Mouse (Mus musculus): ENCODE measurements around the gene Gm45234. TPM values are rescaled to one million over a fixed set of nuclear protein-coding genes. Genes with fewer than 3 reads are reported as not detected.

Gm45234 gene
- total RNA-seq, 1 experiment = 0.13 TPM

DNA sequence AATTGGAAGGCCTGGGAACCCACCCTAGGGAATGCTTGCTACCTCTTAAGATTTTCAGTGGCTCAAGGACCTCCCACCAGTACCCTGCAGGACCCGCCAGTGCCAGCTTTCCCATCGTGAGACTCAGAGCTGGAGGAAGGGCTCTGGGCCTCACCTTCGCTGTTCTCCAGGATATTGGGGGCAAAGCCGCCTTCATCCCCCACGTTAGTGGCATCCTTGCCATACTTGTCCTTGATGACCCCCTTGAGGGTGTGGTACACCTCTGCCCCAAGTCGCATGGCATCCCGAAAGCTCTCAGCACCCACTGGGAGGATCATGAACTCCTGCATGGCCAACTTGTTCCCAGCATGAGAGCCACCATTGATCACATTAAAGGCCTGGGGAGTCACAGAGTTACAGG is 10.1 kb upstream of the Gm45234 start:
- peaks cover 3 to 23% of the 10 kb centered on the region in 2 experiments for H3K4me1 ChIP-seq (ENCODE audit: control insufficient read depth in 2 of 2, insufficient read depth in 2 of 2, low read length in 2 of 2, poor library complexity in 1 of 2)
- TF ChIP-seq CHD2 (IDR thresholded peaks at IDR 0.05; ENCODE audit: low read depth, low read length) = no peak
- TF ChIP-seq ZNF384 (IDR thresholded peaks at IDR 0.05; ENCODE audit: low read depth, low read length) = no peak
- TF ChIP-seq HCFC1 (IDR thresholded peaks at IDR 0.05; ENCODE audit: borderline replicate concordance, insufficient read depth, low read length) = no peak
- TF ChIP-seq MAFK (IDR thresholded peaks at IDR 0.05; ENCODE audit: insufficient read depth, low read depth, low read length) = no peak
- TF ChIP-seq ZC3H11A (IDR thresholded peaks at IDR 0.05; ENCODE audit: borderline replicate concordance, low read depth, low read length) = no peak
- in situ Hi-C loops (cut with MboI; ENCODE audit: low sequenced_read_pairs in 2 of 2, unreplicated experiment in 2 of 2) = no loop called here
- H3K27ac ChIP-seq (ENCODE audit: insufficient read depth, low read depth, low read length, poor library complexity, severe bottlenecking) = no peak overlapping the region
- DNase-seq (ENCODE audit: low read depth, low spot score) = no peak
- H3K36me3 ChIP-seq (ENCODE audit: control insufficient read depth, insufficient read depth, low read length, poor library complexity, severe bottlenecking) = no peaks in the 10 kb centered on the region; the same call in 1 of the 2 replicates
- no peaks in the 10 kb centered on the region for H3K9me3 ChIP-seq (ENCODE audit: control insufficient read depth, insufficient read depth, low read depth, low read length)
- no peak overlapping the region for H3K4me3 ChIP-seq (ENCODE audit: insufficient read depth in 1 of 2, low read depth in 1 of 2, low read length in 2 of 2, poor library complexity in 1 of 2, severe bottlenecking in 1 of 2)
- no peak overlapping the region for H3K9ac ChIP-seq (ENCODE audit: insufficient read depth, low read depth, low read length, poor library complexity, severe bottlenecking)

DNA sequence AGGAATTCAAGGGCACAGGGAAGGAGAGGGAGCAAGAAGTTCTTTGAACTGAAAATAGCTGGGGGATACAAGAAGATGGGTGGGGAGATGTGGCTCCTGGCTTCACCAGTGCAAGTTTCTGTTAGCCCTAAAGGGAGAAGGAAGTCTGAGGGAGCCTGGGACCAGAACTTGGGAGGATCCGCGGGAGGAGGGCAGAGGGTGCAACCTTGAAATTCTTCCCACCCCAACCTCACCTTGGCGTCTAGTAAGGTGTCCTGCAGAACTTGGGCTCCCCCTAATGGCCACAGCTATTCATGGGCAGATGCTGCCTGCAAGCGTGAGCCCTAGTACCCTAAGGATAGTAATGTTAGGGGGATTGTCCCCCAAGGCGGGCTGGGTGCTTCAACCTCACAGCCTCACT is 3.4 kb upstream of the Gm45234 start:
- peak overlapping the region; percentile 40; the same call in 1 of the 2 replicates for H3K9ac ChIP-seq (ENCODE audit: insufficient read depth, low read depth, low read length, poor library complexity, severe bottlenecking)
- no peaks in the 10 kb centered on the region for H3K9me3 ChIP-seq (ENCODE audit: control insufficient read depth, insufficient read depth, low read depth, low read length)
- H3K4me1 ChIP-seq (ENCODE audit: control insufficient read depth in 2 of 2, insufficient read depth in 2 of 2, low read length in 2 of 2, poor library complexity in 1 of 2) = peaks cover 4 to 13% of the 10 kb centered on the region in 2 experiments; a peak in 3 of 4 replicates
- DNase-seq (ENCODE audit: low read depth, low spot score) = peak; percentile 88
- H3K27ac ChIP-seq (ENCODE audit: insufficient read depth, low read depth, low read length, poor library complexity, severe bottlenecking) = no peak overlapping the region
- in situ Hi-C loops (cut with MboI; ENCODE audit: low sequenced_read_pairs in 2 of 2, unreplicated experiment in 2 of 2) = no loop called here
- no peaks in the 10 kb centered on the region; the same call in 1 of the 2 replicates for H3K36me3 ChIP-seq (ENCODE audit: control insufficient read depth, insufficient read depth, low read length, poor library complexity, severe bottlenecking)
- H3K4me3 ChIP-seq (ENCODE audit: insufficient read depth in 1 of 2, low read depth in 1 of 2, low read length in 2 of 2, poor library complexity in 1 of 2, severe bottlenecking in 1 of 2) = peak overlapping the region in 1 of 2 experiments; percentile 23; a peak in 2 of 4 replicates
- TF ChIP-seq ZC3H11A (IDR thresholded peaks at IDR 0.05; ENCODE audit: borderline replicate concordance, low read depth, low read length) (peak; percentile 78), HCFC1 (IDR thresholded peaks at IDR 0.05; ENCODE audit: borderline replicate concordance, insufficient read depth, low read length) (peak; percentile 75; the same call in 1 of the 2 replicates), CHD2 (IDR thresholded peaks at IDR 0.05; ENCODE audit: low read depth, low read length) (no peak), ZNF384 (IDR thresholded peaks at IDR 0.05; ENCODE audit: low read depth, low read length) (0 out of 2 replicates have a peak, but pooled peaks have one; percentile 51)

DNA sequence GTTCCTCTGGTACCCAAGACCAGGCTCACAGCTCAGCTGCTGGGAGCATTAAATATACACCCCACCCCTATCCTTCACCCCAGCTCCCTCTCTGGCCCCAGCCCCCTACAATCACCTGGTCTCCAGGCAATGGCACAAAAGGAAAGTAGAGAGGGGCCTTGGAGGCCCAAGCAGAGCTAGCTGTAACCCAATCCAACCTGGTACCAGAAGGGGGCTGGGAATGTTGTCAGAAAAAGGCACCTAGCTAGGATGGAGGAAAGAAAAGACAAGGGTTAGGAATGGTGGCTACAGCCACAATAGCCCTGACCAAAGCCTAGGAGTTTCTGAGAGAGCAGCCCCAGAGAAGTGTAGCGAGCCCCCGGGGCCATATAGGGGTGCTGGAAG is 3.0 kb upstream of the Gm45234 start:
- DNase-seq (ENCODE audit: low read depth, low spot score) = no peak
- H3K36me3 ChIP-seq (ENCODE audit: control insufficient read depth, insufficient read depth, low read length, poor library complexity, severe bottlenecking) = no peaks in the 10 kb centered on the region; the same call in 1 of the 2 replicates
- in situ Hi-C loops (cut with MboI; ENCODE audit: low sequenced_read_pairs in 2 of 2, unreplicated experiment in 2 of 2) = no loop called here
- H3K4me1 ChIP-seq (ENCODE audit: control insufficient read depth in 2 of 2, insufficient read depth in 2 of 2, low read length in 2 of 2, poor library complexity in 1 of 2) = peaks cover 6 to 13% of the 10 kb centered on the region in 2 experiments; a peak in 3 of 4 replicates
- H3K27ac ChIP-seq (ENCODE audit: insufficient read depth, low read depth, low read length, poor library complexity, severe bottlenecking) = no peak overlapping the region
- TF ChIP-seq ZC3H11A (IDR thresholded peaks at IDR 0.05; ENCODE audit: borderline replicate concordance, low read depth, low read length) (no peak), HCFC1 (IDR thresholded peaks at IDR 0.05; ENCODE audit: borderline replicate concordance, insufficient read depth, low read length) (no peak)
- no peak overlapping the region for H3K4me3 ChIP-seq (ENCODE audit: insufficient read depth in 1 of 2, low read depth in 1 of 2, low read length in 2 of 2, poor library complexity in 1 of 2, severe bottlenecking in 1 of 2)
- no peaks in the 10 kb centered on the region for H3K9me3 ChIP-seq (ENCODE audit: control insufficient read depth, insufficient read depth, low read depth, low read length)
- H3K9ac ChIP-seq (ENCODE audit: insufficient read depth, low read depth, low read length, poor library complexity, severe bottlenecking) = peak overlapping the region; percentile 40; the same call in 1 of the 2 replicates

DNA sequence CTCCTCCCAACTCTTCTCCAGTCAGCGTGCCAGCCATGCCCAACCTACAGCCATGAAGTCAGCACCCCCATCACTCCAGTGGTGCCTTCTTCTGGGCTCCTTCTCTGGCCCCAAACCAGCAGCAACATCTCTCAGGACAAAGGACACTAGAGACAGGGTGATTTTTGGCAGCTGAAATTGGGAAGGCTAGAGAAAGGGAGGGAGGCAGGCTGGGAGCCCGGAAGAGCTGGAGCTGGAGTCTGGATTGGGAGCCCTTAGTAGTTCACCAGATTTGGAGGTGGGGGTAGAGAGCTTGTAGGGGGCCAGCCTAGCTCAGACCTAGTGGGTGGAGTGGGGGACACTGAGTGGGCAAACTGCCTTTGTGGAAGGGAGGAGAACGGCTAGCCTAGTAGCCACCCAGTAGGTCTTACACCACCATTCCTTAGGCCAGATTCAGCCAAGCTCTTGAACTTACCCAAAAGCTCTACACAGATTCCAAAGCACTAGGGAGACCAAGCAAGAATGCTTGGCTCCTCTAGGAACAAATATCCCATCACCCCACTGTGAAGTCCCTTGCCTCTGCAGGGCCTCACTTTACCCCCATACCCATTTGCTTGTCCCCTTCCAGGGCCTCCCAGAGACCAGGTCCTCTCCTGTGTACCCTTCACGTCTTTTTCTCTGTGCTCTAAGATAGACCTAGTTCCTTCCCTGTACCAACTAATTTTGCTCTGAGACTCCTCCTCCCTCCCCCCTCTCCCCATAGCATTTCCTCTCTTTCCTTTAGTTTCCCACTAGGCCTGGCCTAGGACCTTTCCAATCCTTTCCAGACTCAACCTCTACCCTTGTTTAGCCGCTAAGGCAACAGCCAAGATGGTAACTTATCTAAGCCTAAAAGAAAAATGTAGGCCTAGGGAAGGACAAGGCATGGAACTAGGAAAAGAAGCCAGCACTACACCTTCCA is 2.4 kb upstream of the Gm45234 start:
- no peak overlapping the region for H3K4me3 ChIP-seq (ENCODE audit: insufficient read depth in 1 of 2, low read depth in 1 of 2, low read length in 2 of 2, poor library complexity in 1 of 2, severe bottlenecking in 1 of 2)
- H3K9me3 ChIP-seq (ENCODE audit: control insufficient read depth, insufficient read depth, low read depth, low read length) = no peaks in the 10 kb centered on the region
- in situ Hi-C loops (cut with MboI; ENCODE audit: low sequenced_read_pairs in 2 of 2, unreplicated experiment in 2 of 2) = no loop called here
- H3K9ac ChIP-seq (ENCODE audit: insufficient read depth, low read depth, low read length, poor library complexity, severe bottlenecking) = no peak overlapping the region
- H3K4me1 ChIP-seq (ENCODE audit: control insufficient read depth in 2 of 2, insufficient read depth in 2 of 2, low read length in 2 of 2, poor library complexity in 1 of 2) = peaks cover 6 to 13% of the 10 kb centered on the region in 2 experiments; a peak in 3 of 4 replicates
- no peak for DNase-seq (ENCODE audit: low read depth, low spot score)
- no peaks in the 10 kb centered on the region; the same call in 1 of the 2 replicates for H3K36me3 ChIP-seq (ENCODE audit: control insufficient read depth, insufficient read depth, low read length, poor library complexity, severe bottlenecking)
- H3K27ac ChIP-seq (ENCODE audit: insufficient read depth, low read depth, low read length, poor library complexity, severe bottlenecking) = no peak overlapping the region
- TF ChIP-seq HCFC1 (IDR thresholded peaks at IDR 0.05; ENCODE audit: borderline replicate concordance, insufficient read depth, low read length) (no peak), ZNF384 (IDR thresholded peaks at IDR 0.05; ENCODE audit: low read depth, low read length) (no peak), ZC3H11A (IDR thresholded peaks at IDR 0.05; ENCODE audit: borderline replicate concordance, low read depth, low read length) (no peak)

All from ES-E14 (cell line).